Mouse (Mus musculus) liver, embryonic 14.5 days (tissue): ENCODE measurements around the gene Shroom3.

Experiments used
- CTCF ChIP-seq: IDR thresholded peaks from 2 replicates; pipeline ENCODE4 v1.5.1; 2016; ENCODE audit warnings: antibody characterized with exemption, low read depth, control low read depth
- EP300 ChIP-seq: IDR thresholded peaks from 2 replicates; pipeline ENCODE4 v1.6.1; 2016; ENCODE audit warnings: antibody characterized with exemption, low read depth

- TF ChIP-seq CTCF (no peak), EP300 (no peak)
These were observed 28.5 kb downstream of the Shroom3 start for GRCm38 (mm10) chr5:92711666-92712290.
